Mouse (Mus musculus) embryonic fibroblast, embryonic 13.5 days (primary cell): ENCODE results near the gene Unc13d.

Source experiments
- CTCF ChIP-seq: IDR thresholded peaks from 2 replicates; pipeline ENCODE4 v1.5.1; 2011; ENCODE audit warnings: mild to moderate bottlenecking, control low read depth, low read length, moderate library complexity, borderline replicate concordance; ENCODE audit not compliant: insufficient read depth
- POLR2A ChIP-seq: IDR thresholded peaks from 2 replicates; pipeline ENCODE4 v1.6.1; 2011; ENCODE audit warnings: low read depth, mild to moderate bottlenecking, control low read depth, low read length, moderate library complexity

- TF ChIP-seq CTCF (no peak), POLR2A (no peak)
Observed at GRCm38 (mm10) chr11:116088188-116088587, 10.4 kb upstream of the Unc13d start.
